ENCODE assay signal across 8 mouse cellular contexts in the genomic region with DNA sequence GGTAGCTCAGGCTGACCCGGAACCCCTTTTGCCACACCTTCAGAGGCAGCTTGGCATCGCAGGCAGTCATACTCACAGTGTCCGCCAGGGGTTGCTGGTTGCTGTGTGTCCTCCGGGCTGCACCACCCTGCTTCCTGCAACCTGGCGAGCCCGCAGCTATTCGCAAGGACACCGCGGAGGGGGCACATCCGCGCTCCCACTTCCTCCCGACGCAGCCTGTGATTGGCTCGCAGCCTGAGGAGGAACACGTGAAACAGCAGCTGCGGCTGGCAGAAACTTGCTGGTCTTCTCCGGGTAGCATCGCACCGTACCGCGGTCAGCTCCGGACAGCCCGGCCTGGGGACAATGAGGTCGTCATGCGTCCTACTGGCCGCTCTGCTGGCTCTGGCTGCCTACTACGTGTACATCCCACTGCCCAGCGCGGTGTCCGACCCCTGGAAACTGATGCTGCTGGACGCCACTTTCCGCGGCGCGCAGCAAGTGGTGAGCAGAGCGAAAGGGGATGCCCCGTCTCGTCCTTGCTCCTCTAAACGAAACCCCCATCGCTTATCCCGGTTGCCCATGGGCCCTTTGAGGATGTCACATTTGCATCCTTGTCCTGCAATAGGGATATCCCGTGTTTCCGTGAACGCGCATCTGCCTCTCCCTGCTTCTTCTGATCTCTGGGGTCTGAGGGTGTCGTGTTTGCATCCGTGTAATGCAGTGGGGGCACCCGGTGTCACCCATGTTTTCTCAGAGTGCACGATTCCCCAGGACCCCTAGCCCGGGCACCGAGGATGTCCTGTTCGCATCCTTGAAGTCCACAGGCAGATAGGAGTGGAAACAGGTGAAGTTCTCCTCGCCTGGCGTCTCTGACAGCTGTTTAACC. TPM values are rescaled to one million over a fixed set of nuclear protein-coding genes. Genes with fewer than 3 reads are reported as not detected.
DNase-seq lines count a peak whose midpoint lies in the region; ATAC-seq and TF ChIP-seq lines count a peak whose summit lies in the region.

A gene (plus strand): TSS at position 233 of the 868 bp plus-strand sequence.

- DNase-seq in 416B (ENCODE audit: low read depth) = peak; percentile 97
- DNase-seq in heart, adult 9 months (ENCODE audit: low spot score in 2 of 2) = peak; percentile 94 to 95
- DNase-seq in monocyte, adult 2 months (ENCODE audit: low read depth in 1 of 2, low spot score in 2 of 2) = peak; percentile 89 to 92
- DNase-seq in spleen, postnatal 36 days (ENCODE audit: low spot score in 2 of 2) = peak; percentile 93 to 94

- H3K4me3 ChIP-seq in bone marrow, adult 2 months (replicated peaks; ENCODE audit: control insufficient read depth, low read depth, low read length) = peak within 1 kb of the TSS; percentile 93
- H3K4me3 ChIP-seq in embryonic facial prominence, embryonic 15.5 days (replicated peaks) = peak within 1 kb of the TSS; percentile 60
- peak within 1 kb of the TSS; percentile 63 for H3K4me3 ChIP-seq in kidney, embryonic 14.5 days (ENCODE audit: low read length)
- H3K4me3 ChIP-seq in limb, embryonic 15.5 days = peak within 1 kb of the TSS; percentile 59

- H3K9ac ChIP-seq in embryonic facial prominence, embryonic 15.5 days = peak within 1 kb of the TSS; percentile 51
- H3K9ac ChIP-seq in kidney, embryonic 14.5 days (ENCODE audit: low read depth, low read length) = peak within 1 kb of the TSS; percentile 66
- peak within 1 kb of the TSS; percentile 26 for H3K9ac ChIP-seq in limb, embryonic 15.5 days

- under 1% methylated on average over 54 of the region's 54 CpGs for WGBS in bone marrow, adult 2 months
- WGBS in embryonic facial prominence, embryonic 15.5 days = under 1% methylated on average over 54 of the region's 54 CpGs
- WGBS in kidney, embryonic 14.5 days = under 1% methylated on average over 54 of the region's 54 CpGs
- WGBS in limb, embryonic 15.5 days = under 1% methylated on average over 54 of the region's 54 CpGs

- peak; percentile 84; the same call in 1 of the 2 replicates for TF ChIP-seq POLR2A in bone marrow, adult 2 months (IDR thresholded peaks at IDR 0.05; ENCODE audit: borderline replicate concordance, control insufficient read depth, low read depth, low read length)

- H3K4me2 ChIP-seq in embryonic facial prominence, embryonic 15.5 days (replicated peaks) = peak within 1 kb of the TSS; percentile 98
- H3K4me2 ChIP-seq in kidney, embryonic 14.5 days (replicated peaks; ENCODE audit: low read depth, low read length) = peak within 1 kb of the TSS; percentile 98
- peak within 1 kb of the TSS; percentile 95 for H3K4me2 ChIP-seq in limb, embryonic 15.5 days

- no peaks in the 10 kb centered on the region; the same call in 1 of the 2 replicates for H3K4me1 ChIP-seq in bone marrow, adult 2 months (ENCODE audit: control insufficient read depth, insufficient read depth, low read length)
- peaks cover 10% of the 10 kb centered on the region for H3K4me1 ChIP-seq in embryonic facial prominence, embryonic 15.5 days
- peaks cover 3% of the 10 kb centered on the region; the same call in 1 of the 2 replicates for H3K4me1 ChIP-seq in kidney, embryonic 14.5 days (ENCODE audit: control insufficient read depth, insufficient read depth, low read length)
- H3K4me1 ChIP-seq in limb, embryonic 15.5 days = peaks cover 8% of the 10 kb centered on the region; the same call in 1 of the 2 replicates

- H3K27me3 ChIP-seq in embryonic facial prominence, embryonic 15.5 days = no peaks in the 10 kb centered on the region
- no peaks in the 10 kb centered on the region for H3K27me3 ChIP-seq in kidney, embryonic 14.5 days (ENCODE audit: control insufficient read depth, insufficient read depth, low read length)
- H3K27me3 ChIP-seq in limb, embryonic 15.5 days = no peaks in the 10 kb centered on the region

- peak within 1 kb of the TSS; percentile 58 for H3K27ac ChIP-seq in bone marrow, adult 2 months (ENCODE audit: control insufficient read depth, insufficient read depth, low read depth, low read length, poor library complexity)
- H3K27ac ChIP-seq in embryonic facial prominence, embryonic 15.5 days (replicated peaks) = no peak within 1 kb of the TSS
- H3K27ac ChIP-seq in kidney, embryonic 14.5 days (ENCODE audit: low read depth, low read length) = no peak within 1 kb of the TSS
- H3K27ac ChIP-seq in limb, embryonic 15.5 days = no peak within 1 kb of the TSS

- ATAC-seq in embryonic facial prominence, embryonic 15.5 days (ENCODE audit: insufficient number of reproducible peaks, low FRiP score, low TSS enrichment, low read depth) = peak; percentile 93
- peak; percentile 98 for ATAC-seq in kidney, embryonic 14.5 days (ENCODE audit: low FRiP score, low TSS enrichment)
- ATAC-seq in limb, embryonic 15.5 days (ENCODE audit: insufficient number of reproducible peaks, low FRiP score, low TSS enrichment, low read depth) = peak; percentile 92

- peak; percentile 96 for TF ChIP-seq CTCF in bone marrow, adult 2 months (IDR thresholded peaks at IDR 0.05; ENCODE audit: control insufficient read depth, insufficient read depth, low read length)

- H3K9me3 ChIP-seq in embryonic facial prominence, embryonic 15.5 days (replicated peaks) = no peaks in the 10 kb centered on the region
- no peaks in the 10 kb centered on the region for H3K9me3 ChIP-seq in kidney, embryonic 14.5 days (ENCODE audit: control insufficient read depth, low read length)
- no peaks in the 10 kb centered on the region for H3K9me3 ChIP-seq in limb, embryonic 15.5 days

- no peaks in the 10 kb centered on the region for H3K36me3 ChIP-seq in embryonic facial prominence, embryonic 15.5 days
- H3K36me3 ChIP-seq in kidney, embryonic 14.5 days (ENCODE audit: control insufficient read depth, insufficient read depth, low read length) = no peaks in the 10 kb centered on the region
- H3K36me3 ChIP-seq in limb, embryonic 15.5 days = no peaks in the 10 kb centered on the region

RNA-seq across cellular contexts. Expression of the gene that starts here (rescaled TPM):
- 2.1 and 7.1 TPM in 2 replicates for polyA plus RNA-seq in bone marrow, adult 2 months (2011; ENCODE audit: insufficient read depth, insufficient read length, low replicate concordance, missing spikeins)
- polyA plus RNA-seq in embryonic facial prominence, embryonic 15.5 days (2015; fragmentation: Nextera tagmentation; extraction: Ambion mirVana) = 4.0 and 5.4 TPM in 2 replicates
- polyA plus RNA-seq in kidney, embryonic 14.5 days (2014; fragmentation: Nextera tagmentation; extraction: Ambion mirVana) = 7.8 and 9.3 TPM in 2 replicates
- polyA plus RNA-seq in limb, embryonic 15.5 days (2015; fragmentation: Nextera tagmentation; extraction: Ambion mirVana) = 3.6 and 5.4 TPM in 2 replicates
